Mouse (Mus musculus): ENCODE results near the gene Sipa1l2.

DNA sequence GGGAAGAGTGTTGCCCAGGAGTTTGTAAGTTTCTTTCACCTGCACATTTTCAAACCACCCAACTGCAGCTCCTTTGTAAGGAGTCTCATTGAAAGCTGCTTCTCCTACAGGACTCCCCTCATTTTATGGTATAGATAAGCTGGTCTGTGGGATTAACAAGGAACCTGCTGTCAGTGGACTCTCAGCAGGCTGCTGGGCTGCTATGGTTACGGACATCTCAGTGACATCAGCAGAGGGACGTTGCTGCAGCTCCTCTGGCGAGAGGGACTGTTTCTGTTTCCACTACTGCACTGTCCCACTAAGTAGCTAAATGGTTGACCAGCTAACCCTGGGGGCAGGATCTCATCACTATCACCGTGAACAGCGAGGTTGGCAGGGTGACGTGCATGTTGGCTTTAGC lies 120.6 kb downstream of the Sipa1l2 start:
- TF ChIP-seq CTCF (IDR thresholded peaks at IDR 0.05; ENCODE audit: borderline replicate concordance, insufficient read depth, low read length) (no peak), POLR2A (IDR thresholded peaks at IDR 0.05; ENCODE audit: low read depth, low read length) (no peak)

Data from embryonic fibroblast, embryonic 13.5 days (primary cell).